Mouse (Mus musculus) kidney, adult 2 months (tissue): ENCODE data around the gene Cenpj.

Source experiments
- CTCF ChIP-seq: fragments of 200-500 bp; conservative IDR thresholded peaks from 2 replicates; pipeline ENCODE4 v1.5.1; 2011; ENCODE audit warnings: low read depth, mild to moderate bottlenecking, control low read depth, low read length, moderate library complexity, mixed read lengths; ENCODE audit not compliant: insufficient read depth, insufficient read length
- POLR2A ChIP-seq: fragments of 200-500 bp; IDR thresholded peaks from one replicate; pipeline ENCODE4 v1.6.1; 2011; ENCODE audit warnings: low read depth, low read length, control low read depth

DNA sequence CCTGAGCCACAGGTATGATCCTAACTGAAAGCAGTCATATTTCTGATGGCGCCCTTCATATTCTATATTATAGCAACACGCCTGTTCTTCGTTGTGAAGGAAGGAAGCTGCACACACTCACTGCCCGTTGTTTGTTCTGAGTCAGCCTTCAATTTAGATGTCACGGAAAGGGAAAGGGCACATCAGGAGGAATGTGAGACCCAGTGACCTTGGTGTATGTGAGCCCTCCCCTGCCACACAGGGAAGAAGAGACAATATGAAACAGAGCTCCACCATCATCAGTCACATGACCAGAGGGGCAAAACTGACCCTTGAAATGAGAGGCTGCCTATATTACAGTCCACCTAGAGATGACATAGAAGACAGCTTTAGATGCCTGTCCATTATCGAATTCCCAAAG lies 7.1 kb upstream of the Cenpj start:
- TF ChIP-seq CTCF (no peak), POLR2A (no peak)
